Mouse (Mus musculus) ES-Bruce4 (cell line): ENCODE measurements around the gene Fam172a. TPM values are rescaled to one million over a fixed set of nuclear protein-coding genes. Genes with fewer than 3 reads are reported as not detected.

Experiments used
- H3K27ac ChIP-seq: 2 replicates; pipeline ENCODE4 v1.5.1; 2012; ENCODE audit warnings: low read length, inconsistent platforms; ENCODE audit not compliant: insufficient read depth
- H3K27me3 ChIP-seq: 2 replicates; pipeline ENCODE4 v1.6.1; 2012; ENCODE audit warnings: mild to moderate bottlenecking, low read length, inconsistent platforms; ENCODE audit not compliant: control insufficient read depth, poor library complexity, insufficient read depth, severe bottlenecking
- H3K36me3 ChIP-seq: 2 replicates; pipeline ENCODE4 v1.6.1; 2012; ENCODE audit warnings: inconsistent platforms, mild to moderate bottlenecking, low read length, moderate library complexity; ENCODE audit not compliant: control insufficient read depth, poor library complexity, insufficient read depth, severe bottlenecking
- H3K4me1 ChIP-seq: one replicate; pipeline ENCODE4 v1.8.1; 2011; ENCODE audit warnings: low read length; ENCODE audit not compliant: control insufficient read depth, insufficient read depth
- H3K4me3 ChIP-seq: 2 replicates; pipeline ENCODE4 v1.5.1; 2011; ENCODE audit warnings: low read depth, mild to moderate bottlenecking, low read length
- H3K9ac ChIP-seq: 2 replicates; pipeline ENCODE4 v1.6.1; 2012; ENCODE audit warnings: low read depth, mild to moderate bottlenecking, inconsistent platforms; ENCODE audit not compliant: poor library complexity, severe bottlenecking
- H3K9me3 ChIP-seq: replicated peaks from 2 replicates; pipeline ENCODE4 v1.6.1; 2012; ENCODE audit warnings: mild to moderate bottlenecking, low read length, inconsistent platforms; ENCODE audit not compliant: control insufficient read depth, poor library complexity, insufficient read depth, severe bottlenecking
- CTCF ChIP-seq: IDR thresholded peaks from one replicate; pipeline ENCODE4 v1.8.1; 2011; ENCODE audit warnings: low read depth, low read length
- EP300 ChIP-seq: IDR thresholded peaks from 2 replicates; pipeline ENCODE4 v1.6.1; 2011; ENCODE audit warnings: low read depth, low read length; ENCODE audit not compliant: insufficient read depth
- POLR2A ChIP-seq: IDR thresholded peaks from one replicate; pipeline ENCODE4 v1.8.1; 2011; ENCODE audit warnings: low read length; ENCODE audit not compliant: insufficient read depth
- polyA plus RNA-seq: library from polyadenylated mRNA; stranded (reverse); fragments of >200 nt; gene quantifications from 2 replicates; pipeline ENCODE4 v1.2.4, GENCODE M21; 2011; ENCODE audit warnings: low read depth; ENCODE audit not compliant: missing spikeins, insufficient read depth, insufficient read length

Fam172a gene
- polyA plus RNA-seq, 1 experiment = 16.7 TPM

- H3K27me3 ChIP-seq = peaks cover 19% of the 10 kb centered on the region
- H3K9ac ChIP-seq = no peak overlapping the region; the same call in 1 of the 2 replicates
- H3K27ac ChIP-seq = no peak overlapping the region
- TF ChIP-seq CTCF = no peak
- no peak for TF ChIP-seq EP300
- no peak for TF ChIP-seq POLR2A
- H3K36me3 ChIP-seq = no peaks in the 10 kb centered on the region
- H3K4me1 ChIP-seq = no peaks in the 10 kb centered on the region
- peaks cover 6% of the 10 kb centered on the region; the same call in 1 of the 2 replicates for H3K9me3 ChIP-seq
- H3K4me3 ChIP-seq = peak overlapping the region; percentile 51
Measured at GRCm38 (mm10) chr13:78179312-78180097, 477.7 kb downstream of the Fam172a start.

- Histone ChIP-seq H3K4me1 (no peaks in the 10 kb centered on the region), H3K9ac (no peak overlapping the region), H3K27ac (no peak overlapping the region), H3K27me3 (peaks cover 19% of the 10 kb centered on the region), H3K4me3 (no peak overlapping the region), H3K9me3 (peaks cover 6% of the 10 kb centered on the region; the same call in 1 of the 2 replicates), H3K36me3 (no peaks in the 10 kb centered on the region)
- TF ChIP-seq CTCF (no peak), POLR2A (no peak), EP300 (no peak)
Measured at GRCm38 (mm10) chr13:78180261-78180660, 478.4 kb downstream of the Fam172a start.

- Histone ChIP-seq H3K36me3 (no peaks in the 10 kb centered on the region), H3K27me3 (peaks cover 19% of the 10 kb centered on the region), H3K4me1 (no peaks in the 10 kb centered on the region), H3K9ac (no peak overlapping the region), H3K9me3 (peaks cover 6% of the 10 kb centered on the region; the same call in 1 of the 2 replicates), H3K27ac (no peak overlapping the region), H3K4me3 (no peak overlapping the region)
- TF ChIP-seq EP300 = no peak
- no peak for TF ChIP-seq CTCF
- TF ChIP-seq POLR2A = no peak
Measured at GRCm38 (mm10) chr13:78181071-78181929, 479.5 kb downstream of the Fam172a start.

- Histone ChIP-seq H3K4me3 (no peak overlapping the region), H3K9ac (no peak overlapping the region)
- TF ChIP-seq EP300 (no peak), CTCF (no peak), POLR2A (no peak)
Measured at GRCm38 (mm10) chr13:78181930-78182558, 480.2 kb downstream of the Fam172a start.

GRCm38 (mm10) chr13:78183004-78183403 lies 481.2 kb downstream of the Fam172a start:
- H3K9me3 ChIP-seq = peaks cover 6% of the 10 kb centered on the region; the same call in 1 of the 2 replicates
- H3K4me3 ChIP-seq = no peak overlapping the region
- peaks cover 18% of the 10 kb centered on the region for H3K27me3 ChIP-seq
- no peak overlapping the region for H3K9ac ChIP-seq
- H3K27ac ChIP-seq = no peak overlapping the region
- TF ChIP-seq CTCF (no peak), POLR2A (no peak), EP300 (no peak)
- H3K4me1 ChIP-seq = no peaks in the 10 kb centered on the region
- no peaks in the 10 kb centered on the region for H3K36me3 ChIP-seq

More at GRCm38 (mm10) chr13:78181930-78182558, 480.2 kb downstream of the Fam172a start:
- H3K4me1 ChIP-seq = no peaks in the 10 kb centered on the region
- peaks cover 19% of the 10 kb centered on the region for H3K27me3 ChIP-seq
- H3K27ac ChIP-seq = no peak overlapping the region
- H3K9me3 ChIP-seq = peaks cover 6% of the 10 kb centered on the region; the same call in 1 of the 2 replicates
- no peaks in the 10 kb centered on the region for H3K36me3 ChIP-seq
